Mouse (Mus musculus) layer of hippocampus, adult 8-10 months (tissue): ENCODE measurements around the gene B4galt1. TPM values are rescaled to one million over a fixed set of nuclear protein-coding genes. Genes with fewer than 3 reads are reported as not detected.

ENCODE experiments used
- DNase-seq, 2 experiments: peaks; one replicate each; pipeline ENCODE4 v3.0.0; 2022; ENCODE audit warnings: low spot score in 2 of 2
- total RNA-seq, 4 experiments: library from RNA; stranded (reverse); gene quantifications; 2 replicates each; pipeline ENCODE4 v1.2.4; 2022

Gene B4galt1
- total RNA-seq, result 10 to 100 TPM in 2 of 4 experiments, 1 to 10 TPM in 2; 6.7 to 13.0 (median 9.0) TPM

GRCm38 (mm10) chr4:40853565-40854386 is at the start of gene B4galt1:
Gene B4galt1 (minus strand): TSS chr4:40854005.
- peak; percentile 86 to 90 for DNase-seq

- no peak for DNase-seq
Observed at GRCm38 (mm10) chr4:40900612-40901011, 46.8 kb upstream of the B4galt1 start.

DNA sequence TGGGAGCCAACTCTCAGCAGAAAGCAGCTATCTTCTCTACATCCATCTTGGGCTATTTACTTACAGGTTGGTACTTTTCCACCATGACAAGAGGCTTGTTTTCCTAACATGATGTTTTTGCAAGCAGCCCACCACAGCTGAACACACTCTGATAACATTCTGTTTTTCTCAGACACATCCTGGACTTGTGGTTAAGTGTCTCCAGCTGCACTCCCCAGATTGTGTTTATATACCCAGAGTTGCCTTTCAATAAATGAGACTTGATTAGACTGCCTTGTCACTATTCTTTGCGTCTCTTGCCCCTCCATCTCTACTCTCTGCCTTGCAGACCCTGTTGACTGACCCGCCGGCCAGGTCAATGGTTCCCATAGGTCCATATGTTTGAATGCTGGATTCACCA is 46.3 kb upstream of the B4galt1 start:
- DNase-seq, result no peak

DNA sequence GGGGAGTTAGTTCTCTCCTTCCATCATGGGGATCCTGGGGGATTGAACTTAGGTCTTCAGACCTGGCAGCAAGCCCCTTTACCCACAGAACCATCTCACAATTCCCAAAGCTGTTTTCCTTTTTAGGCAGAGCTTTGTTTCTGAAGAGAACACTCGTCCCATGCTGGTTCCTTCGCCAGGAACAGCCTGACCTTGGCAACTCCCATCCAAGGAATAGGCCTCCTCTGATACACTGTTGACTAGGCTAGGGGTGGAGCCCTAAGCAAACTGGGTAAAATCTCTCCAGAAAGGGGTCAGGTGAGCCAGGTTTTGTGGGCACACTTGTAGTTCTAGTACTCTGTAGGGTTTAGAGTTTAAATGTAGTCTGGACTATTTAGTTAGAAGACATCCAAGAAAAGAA is 45.5 kb upstream of the B4galt1 start:
- no peak for DNase-seq

DNA sequence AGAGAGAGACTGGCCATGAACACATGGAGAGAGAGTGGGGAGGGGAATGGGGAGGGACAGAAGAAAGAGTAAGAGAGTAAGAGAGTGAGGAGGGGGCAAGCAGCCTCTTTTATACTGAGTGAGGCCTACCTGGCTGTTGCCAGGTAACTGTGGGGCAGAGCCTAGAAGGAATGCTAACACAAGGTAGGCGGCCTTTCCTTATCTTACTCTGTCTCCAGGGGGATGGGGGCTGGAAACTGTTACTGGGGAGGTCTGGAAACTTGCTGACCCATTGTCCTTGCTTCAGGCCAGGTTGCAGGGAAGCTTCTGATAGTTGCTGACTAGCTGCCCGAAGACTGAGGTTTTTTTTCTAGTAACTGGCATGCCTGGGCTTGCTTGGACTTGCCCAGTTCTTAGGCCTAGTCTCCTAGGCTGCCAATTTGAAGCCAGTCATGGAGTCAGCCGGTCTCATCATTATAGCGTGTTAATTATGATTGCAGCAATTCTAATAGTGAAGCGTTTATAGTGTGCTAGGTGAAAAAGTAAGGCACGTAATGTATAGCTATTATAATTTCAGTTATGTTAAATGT is 44.8 kb upstream of the B4galt1 start:
- no peak for DNase-seq

DNA sequence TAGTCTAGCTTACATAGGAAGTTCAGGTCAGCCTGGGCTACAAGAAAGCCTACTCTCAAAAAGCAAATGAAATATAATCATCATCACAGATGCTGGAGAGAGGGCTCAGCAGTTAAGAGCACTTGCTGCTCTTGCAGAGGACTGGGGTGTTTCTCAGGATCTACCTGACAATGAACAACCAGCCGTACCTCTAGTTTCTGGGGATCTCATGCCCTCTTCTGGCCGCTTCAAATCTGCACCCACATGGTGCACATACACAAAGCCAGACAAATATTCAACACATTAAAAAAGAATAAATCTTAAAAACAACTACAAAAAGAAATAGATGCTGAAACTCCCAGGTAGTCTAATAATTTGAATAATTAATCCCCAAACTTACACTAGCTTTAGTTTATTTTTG is 41.8 kb upstream of the B4galt1 start:
- DNase-seq, result no peak

- DNase-seq, result no peak
Observed at GRCm38 (mm10) chr4:40895118-40895517, 41.3 kb upstream of the B4galt1 start.

DNA sequence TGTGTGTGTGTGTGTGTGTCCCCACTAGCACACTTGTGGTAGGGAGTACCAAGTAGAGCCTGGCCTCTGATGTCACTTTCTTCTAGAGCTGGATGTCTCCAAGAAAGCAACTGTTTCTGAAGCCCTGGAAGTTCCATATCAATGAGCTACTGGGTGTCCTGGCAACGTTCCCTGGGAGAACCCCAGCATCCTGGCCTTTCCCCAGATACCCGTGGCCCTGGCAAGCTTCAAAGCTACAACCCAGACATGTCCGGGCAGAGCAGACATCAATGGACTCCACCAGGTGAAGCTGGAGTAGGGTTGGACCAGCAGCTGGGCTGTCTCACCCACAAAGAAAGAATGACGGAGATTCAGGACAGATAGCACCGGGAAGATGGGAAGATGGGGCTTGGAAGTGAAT is 37.4 kb upstream of the B4galt1 start:
- DNase-seq, result no peak

GRCm38 (mm10) chr4:40889983-40890382 is 36.2 kb upstream of the B4galt1 start:
- DNase-seq, result no peak

DNA sequence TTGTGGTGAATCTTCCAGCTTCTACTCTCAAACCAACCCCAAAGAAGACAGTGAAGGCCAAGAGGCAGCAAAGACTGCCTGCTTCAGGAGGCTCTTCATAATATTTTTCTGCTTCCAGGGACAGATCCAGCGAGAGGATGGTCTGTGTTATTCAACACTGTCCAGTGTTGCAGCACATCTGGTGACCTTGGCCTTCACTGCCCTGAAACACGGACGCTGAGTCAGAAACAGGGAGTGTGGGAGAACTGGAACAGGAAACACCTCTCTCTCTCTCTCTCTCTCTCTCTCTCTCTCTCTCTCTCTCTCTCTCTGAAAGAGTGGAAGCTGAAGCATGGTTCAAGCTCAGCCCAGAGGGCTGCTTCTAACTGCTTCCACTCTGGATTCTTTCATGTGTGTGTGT is 35.4 kb upstream of the B4galt1 start:
- DNase-seq, result no peak

DNA sequence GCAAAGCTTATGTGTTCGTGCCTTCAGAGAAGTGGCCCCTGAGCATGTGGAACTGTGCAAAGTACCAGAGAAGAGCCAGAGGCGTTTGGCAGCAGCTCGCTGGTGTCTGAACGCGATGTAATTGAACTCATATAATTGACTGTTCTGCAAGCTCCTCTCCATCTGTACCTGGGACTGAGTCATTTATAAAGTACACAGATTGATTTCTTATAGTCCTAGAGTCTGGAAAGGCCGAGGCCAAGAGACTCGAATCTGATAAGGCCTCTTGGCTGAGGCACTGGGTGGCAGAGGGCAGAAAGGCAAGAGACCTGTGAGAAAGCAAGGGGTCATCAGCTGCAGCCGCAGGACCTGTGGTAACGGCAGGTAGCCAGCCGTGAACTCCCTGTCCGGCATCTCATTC is 35.0 kb upstream of the B4galt1 start:
- no peak for DNase-seq

- no peak for DNase-seq
Observed at GRCm38 (mm10) chr4:40885883-40886282, 32.1 kb upstream of the B4galt1 start.

DNA sequence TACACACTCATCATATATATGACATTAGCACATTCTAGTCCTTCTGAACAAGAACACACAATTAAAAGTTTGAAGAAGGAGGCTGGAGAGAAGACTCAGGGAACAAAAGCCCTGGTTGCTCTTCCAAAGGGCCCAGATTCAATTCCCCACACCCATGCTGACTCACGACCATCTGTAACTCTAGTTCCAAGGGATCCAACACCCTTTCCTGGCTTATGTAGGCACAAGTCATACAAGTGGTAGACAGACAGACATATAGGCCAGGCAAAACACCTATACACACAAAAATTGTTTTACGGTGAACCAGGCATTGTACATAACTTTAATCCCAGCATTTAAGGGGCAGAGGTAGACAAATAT is 31.3 kb upstream of the B4galt1 start:
- peak; percentile 40 to 49 for DNase-seq

GRCm38 (mm10) chr4:40884282-40885165 is 30.7 kb upstream of the B4galt1 start:
- peak in 1 of 2 experiments; percentile 19 for DNase-seq

DNA sequence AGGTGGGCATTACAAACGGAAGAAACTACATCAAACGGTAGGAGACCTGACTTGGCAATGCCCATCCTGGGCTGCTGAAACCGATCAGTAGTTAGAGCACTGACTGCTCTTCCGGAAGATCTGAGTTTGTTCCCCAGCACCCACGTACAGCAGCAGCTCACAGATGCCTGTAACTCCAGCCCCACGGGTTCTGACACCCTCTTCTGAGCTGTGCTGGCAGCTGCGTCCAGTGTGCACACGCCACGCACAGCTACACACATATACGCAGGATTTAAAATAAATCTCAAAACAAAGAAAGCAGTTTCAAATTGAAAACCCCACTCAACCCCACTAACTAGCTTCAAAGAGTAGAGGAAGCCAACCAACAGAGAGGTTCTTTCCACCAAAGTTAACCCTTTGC is 29.4 kb upstream of the B4galt1 start:
- no peak for DNase-seq

- no peak for DNase-seq
Observed at GRCm38 (mm10) chr4:40877528-40877927, 23.7 kb upstream of the B4galt1 start.

DNA sequence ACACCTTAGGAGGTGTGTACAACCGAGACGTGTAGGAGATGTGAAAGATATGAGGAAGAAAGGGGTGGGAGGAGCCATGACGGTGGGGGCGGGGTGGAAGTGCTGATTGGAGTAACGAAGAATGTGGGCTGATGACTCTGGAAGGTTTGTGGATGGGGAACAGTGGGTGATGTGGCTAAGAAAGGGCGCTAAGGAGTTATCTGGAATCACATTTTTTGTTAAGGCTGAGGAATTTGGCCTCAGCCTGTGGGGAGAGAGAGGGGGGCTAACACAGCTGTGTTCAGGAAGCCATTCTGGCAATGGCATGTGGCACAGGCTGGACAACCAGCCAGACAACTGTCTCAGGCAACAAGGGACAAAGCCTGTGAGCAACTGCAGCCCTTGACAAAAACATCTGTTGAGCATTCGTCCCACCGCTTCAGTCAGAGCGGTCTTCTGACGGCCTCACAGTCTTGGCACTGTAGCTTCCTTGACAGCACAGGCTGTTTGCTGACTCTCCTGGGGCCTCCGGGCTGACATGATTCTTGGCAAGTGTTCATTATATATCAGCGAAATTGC is 23.1 kb upstream of the B4galt1 start:
- DNase-seq, result no peak

- peak; percentile 86 to 93 for DNase-seq
Observed at GRCm38 (mm10) chr4:40875842-40876241, 22.0 kb upstream of the B4galt1 start.

GRCm38 (mm10) chr4:40874794-40875552 is 21.2 kb upstream of the B4galt1 start:
- no peak for DNase-seq

- DNase-seq, result peak in 1 of 2 experiments; percentile 30
Observed at GRCm38 (mm10) chr4:40874151-40874600, 20.4 kb upstream of the B4galt1 start.

DNA sequence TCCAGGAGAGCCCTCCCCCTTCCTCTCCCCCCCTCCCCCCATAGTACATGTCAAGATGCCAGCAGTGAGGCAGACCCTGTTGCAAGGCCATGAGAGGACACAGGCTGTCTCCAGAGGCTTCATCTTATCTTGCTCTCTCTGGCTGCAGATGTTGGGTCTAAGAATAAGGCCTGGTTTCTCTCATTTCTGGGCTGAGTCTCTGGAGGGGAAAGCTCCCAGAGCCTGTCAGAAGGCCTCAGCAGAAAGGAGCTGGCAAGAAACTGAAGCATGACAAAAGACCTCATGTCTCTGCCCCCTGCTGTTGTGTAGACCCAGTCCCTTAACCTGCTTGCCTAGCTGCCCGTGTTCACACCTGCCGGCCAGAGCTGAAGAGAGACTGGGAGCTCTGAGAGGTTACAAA is 19.5 kb upstream of the B4galt1 start:
- DNase-seq, result no peak
